Mouse (Mus musculus) gastrocnemius, postnatal 14 days (tissue): Measurements from ENCODE around the gene Edf1. TPM values are rescaled to one million over a fixed set of nuclear protein-coding genes. Genes with fewer than 3 reads are reported as not detected.

ENCODE experiments used
- DNase-seq: peaks from one replicate; pipeline ENCODE4 v3.0.0; 2021; ENCODE audit warnings: mixed read lengths
- intact Hi-C: fragments of 180-260 bp; cut with DNase I; formaldehyde crosslinking; loops from one replicate; pipeline ENCODE4 v1.15.1; 2025; ENCODE audit warnings: low total_unique reads
- total RNA-seq, 2 experiments: library from RNA; stranded (reverse); gene quantifications; 2 replicates each; pipeline ENCODE4 v1.2.3; 2021

Gene Edf1
- total RNA-seq, 2 experiments from 2014 or later = 164 to 173 TPM

- intact Hi-C loops = loop anchor here (10.0 kb wide), 1 partner anchor 64 kb away; no protein-coding TSS in a partner anchor
- no peak for DNase-seq
These were observed 21.4 kb downstream of the Edf1 start for GRCm38 (mm10) chr2:25578796-25579736.

DNA sequence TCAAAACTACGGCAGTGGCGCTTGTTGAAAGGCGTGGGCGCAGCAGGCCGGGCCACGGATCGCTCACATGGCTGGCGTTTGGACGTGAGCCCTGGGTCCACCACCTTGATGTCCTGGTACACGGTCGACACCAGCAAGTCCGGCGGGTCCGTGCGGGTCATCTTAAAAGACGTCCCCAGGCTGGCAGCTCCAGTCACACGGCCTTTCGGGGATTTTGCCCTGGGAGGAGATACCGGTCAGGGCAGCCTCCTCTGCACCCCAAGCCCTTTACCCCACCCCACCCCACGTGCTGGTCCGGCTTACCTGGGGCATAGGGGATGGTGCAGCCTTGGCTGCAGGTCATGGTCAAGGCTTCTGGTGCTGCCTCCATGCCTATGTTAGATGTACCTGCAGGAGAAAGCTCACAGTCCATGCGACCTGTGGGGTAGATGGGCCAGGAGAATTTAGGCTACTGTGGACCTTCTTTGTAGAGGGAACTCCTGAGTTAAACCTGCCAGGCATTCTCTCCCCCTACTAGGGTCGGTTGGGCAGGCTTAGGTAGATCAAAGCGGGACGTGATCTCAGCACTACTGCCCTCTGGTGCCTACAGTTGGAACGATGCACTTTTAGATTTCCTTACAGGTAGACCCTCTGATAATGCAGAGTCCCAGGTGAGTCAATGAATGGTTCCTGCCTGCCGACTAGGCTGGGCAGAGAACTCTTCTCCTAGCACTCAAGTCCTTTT lies 22.3 kb downstream of the Edf1 start:
- intact Hi-C loops = loop anchor here (10.0 kb wide), 1 partner anchor 65 kb away; no protein-coding TSS in a partner anchor
- peak; percentile 17 for DNase-seq

- no peak for DNase-seq
- intact Hi-C loops = no loop called here
These were observed 23.0 kb downstream of the Edf1 start for GRCm38 (mm10) chr2:25580621-25581101.

DNA sequence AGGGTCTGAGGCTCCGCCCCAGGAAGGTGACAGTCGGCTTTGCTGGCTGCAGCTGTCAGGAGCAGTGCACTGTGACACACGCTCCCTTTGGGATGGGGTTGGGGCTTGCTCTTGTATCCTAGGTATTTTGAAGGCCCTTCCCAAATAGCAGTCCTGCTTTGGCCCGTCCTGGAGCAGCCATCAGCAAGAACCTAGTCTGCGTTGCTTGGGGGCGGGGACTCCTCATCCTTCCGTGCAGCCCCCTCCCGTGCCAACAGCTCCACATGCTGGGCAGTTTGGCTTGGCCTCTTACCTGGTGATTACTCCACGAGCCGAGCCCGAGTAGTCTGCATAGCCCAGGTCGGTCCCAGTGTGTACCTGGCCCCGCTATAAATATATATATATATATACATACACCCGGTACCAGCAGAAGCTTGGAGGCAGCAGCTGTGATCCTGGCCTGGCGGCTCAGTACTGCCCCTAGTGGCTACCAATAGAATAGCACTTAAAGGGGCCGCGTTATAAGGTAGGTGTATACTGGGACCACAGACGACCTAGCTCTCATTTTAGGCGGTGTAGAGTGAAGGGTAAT lies 23.7 kb downstream of the Edf1 start, which contains the start of gene Ajm1:
Gene Ajm1 (minus strand): TSS at position 464 of the 571 bp plus-strand sequence.
- peak; percentile 45 for DNase-seq
- intact Hi-C loops = no loop called here

DNA sequence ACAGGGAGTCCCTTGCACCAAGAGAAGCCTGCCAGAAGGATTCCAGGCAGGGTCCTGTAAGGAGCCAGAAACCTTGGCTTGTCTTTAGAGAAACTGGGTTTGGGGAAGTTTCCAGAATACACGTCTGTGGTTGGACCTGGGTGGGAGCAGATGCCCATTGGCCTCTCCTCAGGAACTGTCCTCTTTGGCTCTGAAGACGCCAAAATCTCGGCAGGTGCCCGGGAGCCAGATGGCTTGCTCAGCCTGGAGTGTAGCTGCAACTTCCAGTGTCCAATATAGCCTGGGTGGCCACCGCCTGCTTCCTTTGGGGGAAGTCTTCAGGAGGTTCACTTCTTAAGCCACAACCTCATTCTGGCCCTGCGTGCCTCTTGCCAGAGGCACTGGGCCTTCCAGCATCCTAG lies 24.3 kb downstream of the Edf1 start:
- DNase-seq = no peak
- intact Hi-C loops = no loop called here

GRCm38 (mm10) chr2:25582466-25583119 lies 24.9 kb downstream of the Edf1 start:
- DNase-seq = peak; percentile 24
- intact Hi-C loops = no loop called here

DNA sequence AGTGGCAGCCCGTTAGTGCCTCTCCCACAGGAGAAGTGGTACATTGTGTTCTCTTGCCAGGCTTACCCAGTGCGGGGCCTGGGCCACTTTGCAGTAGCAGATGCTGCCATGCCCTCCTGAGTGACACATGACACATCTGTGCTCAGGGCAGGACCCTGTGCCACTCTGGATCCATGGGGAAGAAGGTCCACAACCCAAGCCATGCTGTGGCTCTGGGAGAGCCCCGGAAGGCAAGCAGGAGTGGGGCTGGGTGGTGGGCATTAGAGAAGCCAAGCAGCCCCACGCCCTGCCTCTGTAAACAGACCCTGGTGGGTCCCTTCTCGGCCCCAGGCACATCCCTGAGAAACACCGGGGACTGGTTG lies 25.5 kb downstream of the Edf1 start:
- intact Hi-C loops = no loop called here
- no peak for DNase-seq

DNA sequence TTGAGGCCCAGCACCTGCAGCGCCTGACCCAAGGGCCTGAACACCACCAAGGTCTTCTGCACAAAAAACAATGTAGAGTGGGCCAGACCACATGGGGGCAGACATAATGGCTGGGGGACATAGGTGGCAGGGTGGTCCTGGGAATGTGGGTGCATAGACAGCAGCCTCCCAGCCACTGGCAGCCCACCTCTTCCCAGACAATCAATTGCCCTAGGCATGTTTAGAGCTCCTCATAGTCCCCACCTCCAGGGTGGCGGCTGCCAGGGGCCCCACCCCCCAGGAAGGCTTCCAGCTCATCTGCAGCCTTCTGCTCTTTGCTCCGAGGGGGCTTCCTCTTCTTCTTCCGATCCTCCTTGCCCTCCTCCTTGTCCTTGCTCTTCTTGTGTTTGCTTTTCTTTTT lies 25.9 kb downstream of the Edf1 start:
- DNase-seq = no peak
- intact Hi-C loops = no loop called here

- DNase-seq = no peak
- intact Hi-C loops = no loop called here
These were observed 26.5 kb downstream of the Edf1 start for GRCm38 (mm10) chr2:25584152-25584551.

- DNase-seq = no peak
- intact Hi-C loops = no loop called here
These were observed 27.2 kb downstream of the Edf1 start for GRCm38 (mm10) chr2:25584856-25585255.

DNA sequence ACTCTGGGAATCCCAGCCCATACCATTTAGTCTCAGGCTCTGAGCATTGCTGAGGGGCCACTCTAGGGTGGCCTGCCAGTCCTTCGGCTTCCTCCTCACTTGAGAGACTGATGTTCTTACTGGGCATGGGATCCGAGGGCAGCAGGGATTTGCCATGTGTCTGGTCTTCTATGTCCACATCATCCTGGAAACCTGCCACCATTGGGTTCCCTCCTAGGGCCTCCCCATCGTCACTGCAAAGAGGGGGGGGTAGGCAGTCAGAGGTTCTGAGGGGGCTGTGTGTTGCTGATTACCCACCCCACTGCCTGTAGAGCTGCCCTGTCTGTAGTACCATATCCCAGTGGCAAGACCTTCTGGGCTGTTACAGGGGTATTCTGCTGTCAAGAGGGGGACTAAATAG lies 28.0 kb downstream of the Edf1 start:
- intact Hi-C loops = no loop called here
- no peak for DNase-seq

GRCm38 (mm10) chr2:25587290-25587689 lies 29.6 kb downstream of the Edf1 start:
- intact Hi-C loops = no loop called here

DNA sequence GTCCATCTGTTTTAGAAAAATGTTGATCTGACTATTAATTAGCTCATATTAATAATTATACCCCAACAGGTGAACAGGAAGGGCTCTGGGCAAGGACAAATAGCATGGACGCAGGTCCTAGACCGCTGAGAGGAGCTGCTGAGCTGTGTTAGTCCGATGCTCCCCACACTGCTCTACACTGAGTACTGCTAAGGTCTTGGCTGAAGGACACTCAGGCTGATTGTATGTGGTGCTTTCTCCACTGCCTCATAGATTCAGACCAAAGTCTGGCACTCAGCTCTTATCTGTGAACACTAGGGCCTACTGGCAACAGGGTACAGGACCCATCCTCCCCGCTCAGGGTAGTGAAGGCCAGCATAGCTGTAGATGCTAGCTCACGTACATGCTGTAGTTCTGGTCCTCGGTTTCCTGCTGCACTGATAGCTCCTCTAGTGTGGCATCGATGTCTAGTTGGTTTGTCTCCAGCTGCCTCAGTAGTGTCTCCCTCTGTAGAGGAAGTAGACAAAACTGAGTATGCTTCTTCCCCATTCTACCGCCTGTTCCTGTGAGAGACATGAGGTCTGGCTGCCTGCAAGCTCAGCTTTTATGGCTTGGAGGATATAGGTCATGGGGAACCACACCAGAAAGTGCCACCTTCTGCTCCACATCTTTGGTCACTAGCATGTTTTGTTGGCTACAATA lies 30.7 kb downstream of the Edf1 start:
- intact Hi-C loops = no loop called here
- DNase-seq = no peak

More at GRCm38 (mm10) chr2:25587290-25587689, 29.6 kb downstream of the Edf1 start:
- DNase-seq = no peak

- DNase-seq = no peak
These were observed 34.2 kb downstream of the Edf1 start for GRCm38 (mm10) chr2:25591863-25592262.

GRCm38 (mm10) chr2:25596765-25597510 lies 39.3 kb downstream of the Edf1 start:
- DNase-seq = no peak
- intact Hi-C loops = no loop called here

More at GRCm38 (mm10) chr2:25591863-25592262, 34.2 kb downstream of the Edf1 start:
- intact Hi-C loops = no loop called here

GRCm38 (mm10) chr2:25598749-25599148 lies 41.1 kb downstream of the Edf1 start:
- intact Hi-C loops = no loop called here
- no peak for DNase-seq

DNA sequence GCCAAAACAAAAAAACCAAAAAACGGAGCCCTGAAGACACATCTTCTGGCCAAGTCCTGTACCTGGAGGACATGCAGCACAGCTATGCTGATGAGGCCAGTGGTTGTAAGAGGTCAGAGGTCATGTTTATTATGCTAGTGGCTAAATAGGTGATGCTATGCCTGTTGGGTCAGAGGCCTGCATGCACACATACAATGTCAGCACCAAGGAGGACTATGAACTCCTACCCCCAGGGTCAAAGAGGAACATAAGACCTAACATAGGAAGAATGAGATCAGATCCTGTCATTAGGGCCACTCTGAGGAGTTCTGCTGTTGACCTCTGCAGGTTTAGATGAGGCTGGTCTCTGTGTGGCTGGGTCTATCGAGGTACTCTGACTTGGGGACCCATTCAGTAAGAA lies 42.4 kb downstream of the Edf1 start:
- intact Hi-C loops = no loop called here
- DNase-seq = no peak

- no peak for DNase-seq
- intact Hi-C loops = no loop called here
These were observed 44.9 kb downstream of the Edf1 start for GRCm38 (mm10) chr2:25602526-25602925.
